Mouse (Mus musculus) cerebellum, postnatal 14 days (tissue): ENCODE measurements at regions not wholly inside any gene's neighbourhood (a gene's known extent, or its start where the extent isn't known, plus 50 kb on each side); places are given as distances from the start of the nearest gene placed in this dataset.

ENCODE experiments used
- DNase-seq, 2 experiments: peaks; one replicate each; pipeline ENCODE4 v3.0.0; 2021; ENCODE audit warnings: mixed read lengths in 2 of 2

DNA sequence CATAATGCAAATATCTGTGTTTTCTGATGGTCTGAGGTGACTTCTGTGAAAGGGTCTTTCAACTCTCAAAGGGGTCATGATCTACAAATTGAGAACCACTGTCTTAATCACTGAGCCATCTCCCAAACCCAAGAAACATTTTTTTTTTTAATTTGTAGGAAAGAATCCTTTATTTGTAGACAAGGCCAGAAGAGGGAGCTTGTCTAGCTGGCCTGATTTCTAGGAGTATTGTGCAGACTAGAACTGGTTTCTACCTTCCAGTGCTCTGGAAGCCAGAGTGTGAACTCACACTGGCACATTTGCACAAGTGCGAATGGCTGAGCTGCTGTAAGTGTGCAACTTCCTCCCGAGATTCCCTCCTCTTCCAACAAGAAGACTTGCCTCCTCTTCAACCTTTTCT lies 148.1 kb upstream of the Ncam1 start:
- DNase-seq: no peak

DNA sequence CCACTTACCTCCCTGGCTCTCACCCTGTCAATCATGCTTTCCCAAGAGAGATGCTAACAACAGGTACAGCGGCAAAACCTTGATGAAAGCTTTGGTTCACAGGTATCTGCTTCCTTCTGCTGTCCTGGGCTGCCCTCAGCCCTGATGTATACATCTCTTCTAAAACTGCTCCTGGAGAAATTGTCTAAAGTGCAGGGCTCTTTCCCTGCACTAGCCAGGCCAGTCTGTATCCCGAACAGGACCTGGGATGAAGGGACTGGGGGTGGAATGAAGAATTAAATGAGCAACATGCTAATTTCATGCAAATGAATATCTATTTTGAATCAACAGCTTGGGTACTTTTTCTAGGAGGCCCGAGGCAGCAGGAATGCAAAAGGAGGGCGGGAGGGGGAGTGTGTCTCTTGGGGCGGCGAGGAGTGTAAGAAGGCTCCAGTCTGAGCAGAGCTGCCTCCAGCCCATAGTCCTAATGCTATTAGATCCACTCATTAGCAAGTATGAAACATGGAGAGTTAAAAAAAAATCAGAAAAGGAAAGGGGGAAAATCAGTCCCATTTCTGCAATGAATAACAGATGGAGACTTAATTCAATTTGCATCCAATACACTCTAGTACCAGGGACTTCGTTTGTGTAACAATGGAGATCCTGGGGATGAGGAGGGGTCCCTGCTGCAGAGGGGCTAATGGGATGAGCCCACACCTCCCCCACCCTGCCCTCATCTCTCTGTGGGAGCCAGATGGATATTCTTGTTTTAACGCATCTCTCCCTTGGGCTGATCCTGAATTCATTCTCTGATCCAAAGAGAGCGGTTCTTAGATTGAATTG lies 137.0 kb upstream of the Ncam1 start:
- no peak for DNase-seq

DNA sequence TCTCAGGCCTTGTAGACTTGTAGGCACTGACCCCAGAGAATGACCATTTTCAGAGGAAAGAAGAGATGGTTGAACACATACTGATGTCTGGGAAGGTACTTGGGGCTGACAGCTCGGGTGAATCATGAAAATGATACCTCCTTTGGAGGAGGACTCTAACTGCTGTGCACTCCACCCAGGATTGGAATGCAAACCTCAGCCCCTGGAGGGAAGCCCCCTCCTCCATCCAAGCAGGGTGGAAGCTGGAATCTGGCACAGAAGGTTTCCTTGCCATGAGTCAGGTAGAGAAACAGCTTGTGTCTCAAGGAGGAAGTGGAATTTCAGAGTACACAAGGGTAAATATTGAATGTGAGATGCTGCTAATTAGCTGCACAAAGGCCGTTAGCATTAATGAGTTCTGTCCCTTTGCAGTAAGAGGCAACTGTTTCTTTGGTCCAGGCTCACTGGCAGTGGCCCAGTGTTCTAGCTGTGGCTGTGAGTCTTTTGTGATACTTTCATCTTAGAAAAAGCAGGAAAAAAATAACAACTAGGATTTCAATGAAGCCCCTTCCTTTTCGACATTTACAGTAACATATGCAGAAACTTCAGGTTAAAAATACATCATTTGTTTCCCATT lies 129.4 kb upstream of the Ncam1 start:
- no peak for DNase-seq

DNA sequence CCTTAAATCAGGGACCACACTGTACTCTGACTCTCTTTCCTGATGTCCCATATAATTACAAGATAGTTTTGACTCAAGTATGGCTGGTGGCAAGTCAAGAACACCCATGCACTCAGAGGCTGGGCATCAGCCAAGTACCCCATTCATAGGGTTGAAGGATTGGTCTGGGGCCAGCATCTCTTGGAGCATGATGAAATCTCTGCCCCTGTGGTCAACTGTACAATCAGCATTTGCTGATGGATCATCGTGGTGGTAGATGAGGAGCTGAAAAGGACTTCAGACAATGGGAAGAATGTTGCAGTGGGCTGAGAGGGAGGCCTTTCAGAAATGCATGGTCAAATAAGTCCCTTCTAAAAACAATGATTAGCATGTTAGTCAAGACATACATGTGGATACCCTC lies 128.6 kb upstream of the Ncam1 start:
- no peak for DNase-seq

DNA sequence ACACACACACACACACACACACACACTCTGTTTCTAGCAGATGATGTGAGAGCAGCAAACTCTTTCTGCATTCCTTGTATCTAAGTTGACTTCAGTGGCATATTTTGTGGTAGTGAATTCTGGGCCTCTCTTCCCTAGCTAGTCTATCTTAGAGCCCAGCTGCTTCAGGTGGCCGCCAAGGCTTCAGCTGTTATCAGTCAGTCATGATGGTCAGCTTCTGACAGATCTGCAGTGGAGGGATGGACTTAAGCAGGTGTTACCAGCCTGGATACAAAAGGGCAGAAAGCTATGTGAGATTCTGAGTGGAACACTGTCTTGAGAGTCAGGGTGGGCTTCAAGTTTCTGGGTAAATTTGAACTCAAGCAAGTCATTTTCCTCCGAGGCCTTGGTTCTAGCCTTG lies 127.1 kb upstream of the Ncam1 start:
- DNase-seq: no peak

DNA sequence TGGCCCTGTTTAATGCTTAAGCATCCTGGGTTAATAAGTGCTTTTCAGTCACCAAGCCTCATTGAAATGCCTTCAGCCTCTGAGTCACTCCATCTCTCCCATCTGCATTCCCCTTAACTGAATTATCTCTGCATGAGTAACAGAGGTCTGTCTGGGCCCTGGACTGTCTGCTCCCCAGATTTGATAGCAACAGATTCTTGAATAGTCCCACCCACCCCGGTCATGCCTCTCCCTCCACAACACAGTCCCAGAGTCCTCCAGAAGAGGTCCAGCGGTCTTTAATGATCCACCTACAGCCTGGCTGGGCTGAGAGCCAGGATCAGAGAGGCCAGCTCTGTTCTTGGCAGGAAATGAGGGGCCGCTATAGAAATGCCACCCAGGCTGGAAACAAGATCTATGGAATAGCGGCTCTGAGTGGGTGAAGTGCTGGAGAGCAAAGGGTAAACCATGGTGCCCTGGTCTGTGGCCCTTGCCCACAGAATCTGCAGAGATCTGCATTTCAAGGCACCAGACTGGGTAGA lies 125.3 kb upstream of the Ncam1 start:
- peak in 1 of 2 experiments; percentile 20 for DNase-seq

DNA sequence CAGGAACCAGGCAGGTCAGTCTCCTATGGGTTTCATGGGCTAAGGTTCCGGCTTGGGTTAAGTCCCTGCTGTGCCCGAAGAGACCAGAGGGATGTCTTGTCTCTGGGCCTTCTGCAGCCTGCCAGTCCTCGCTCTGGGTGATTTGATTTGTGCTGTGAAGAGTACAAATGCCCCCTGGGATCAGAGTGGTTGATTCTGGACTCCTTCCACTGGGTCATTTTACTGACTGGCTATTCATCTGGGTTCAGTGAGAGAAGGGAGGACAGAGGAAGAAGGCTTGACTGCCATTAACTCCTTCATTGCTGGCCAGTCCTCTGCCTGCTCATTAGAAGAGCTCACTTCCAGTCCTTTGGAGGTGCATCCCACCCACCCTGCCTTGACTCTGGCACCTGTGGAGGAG lies 124.0 kb upstream of the Ncam1 start:
- no peak for DNase-seq

DNA sequence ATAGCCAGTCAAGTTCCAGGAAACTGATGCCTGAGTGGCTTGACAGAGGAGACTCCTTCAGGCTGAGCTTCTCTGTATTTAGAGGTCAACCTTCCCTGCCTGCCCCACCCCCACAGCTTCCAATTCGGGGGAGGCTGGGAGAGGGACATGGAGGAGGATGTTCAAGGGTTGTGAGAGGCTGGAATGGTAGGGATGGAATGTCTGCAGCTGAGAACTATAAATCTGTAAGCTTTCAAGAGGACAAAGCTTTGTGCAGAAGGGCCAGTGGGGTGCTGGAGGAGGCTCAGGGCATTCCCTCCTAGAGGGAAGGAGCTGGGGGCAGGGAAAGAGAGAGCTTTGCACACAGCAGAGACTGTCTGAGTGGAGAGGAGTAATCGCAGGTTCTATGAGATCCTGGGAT lies 123.4 kb upstream of the Ncam1 start:
- no peak for DNase-seq

DNA sequence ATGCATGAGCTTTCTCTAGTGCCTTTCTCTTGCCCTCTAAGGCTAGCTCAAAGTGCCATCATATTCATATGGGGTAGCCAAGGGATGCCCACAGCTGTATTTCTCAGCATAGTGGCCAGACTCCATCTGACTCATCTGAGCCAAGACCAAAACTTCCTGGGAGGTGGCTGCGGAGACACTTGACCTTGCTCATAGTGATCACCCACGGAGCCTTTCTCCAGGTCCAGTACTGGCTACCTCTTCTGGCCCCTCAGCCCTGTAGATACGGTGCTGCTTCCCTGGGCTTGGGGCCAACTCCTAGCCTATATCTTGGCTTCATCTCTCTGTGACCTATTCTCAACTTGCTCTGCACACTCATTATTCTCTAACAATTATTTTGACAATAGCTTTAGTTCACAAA lies 122.6 kb upstream of the Ncam1 start:
- no peak for DNase-seq

DNA sequence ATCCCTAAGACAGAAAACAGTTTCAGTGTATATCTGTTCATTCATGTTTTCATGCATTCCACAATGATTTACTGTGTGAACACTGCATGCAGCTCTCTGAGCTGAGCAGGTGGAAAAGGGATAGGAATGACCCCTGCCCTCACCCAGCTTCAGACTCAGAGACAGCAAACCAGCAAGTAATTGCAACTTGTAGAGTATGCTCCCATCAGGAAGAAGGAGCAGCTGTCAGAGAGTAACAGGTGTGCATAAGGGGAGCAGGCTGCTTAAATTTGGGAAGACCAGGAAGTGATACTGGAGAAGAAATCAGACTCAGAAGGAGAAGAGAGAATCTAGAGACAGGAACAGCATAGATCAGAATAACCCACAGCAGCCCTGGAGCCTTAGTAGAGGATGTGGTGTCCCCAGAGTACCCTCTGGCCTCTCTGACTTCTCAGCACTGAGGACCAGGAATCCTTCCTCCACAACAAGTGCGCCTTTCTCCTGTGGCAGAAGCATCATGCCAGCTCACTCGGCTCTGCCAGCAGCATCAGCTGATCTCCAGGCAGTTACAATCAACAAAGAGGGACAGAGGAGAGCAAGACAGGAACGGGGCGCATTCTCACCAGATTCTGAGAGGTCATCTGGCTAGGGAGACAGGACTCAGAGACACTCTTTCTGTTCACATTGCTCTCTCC lies 116.5 kb upstream of the Ncam1 start:
- peak; percentile 18 to 20 for DNase-seq

DNA sequence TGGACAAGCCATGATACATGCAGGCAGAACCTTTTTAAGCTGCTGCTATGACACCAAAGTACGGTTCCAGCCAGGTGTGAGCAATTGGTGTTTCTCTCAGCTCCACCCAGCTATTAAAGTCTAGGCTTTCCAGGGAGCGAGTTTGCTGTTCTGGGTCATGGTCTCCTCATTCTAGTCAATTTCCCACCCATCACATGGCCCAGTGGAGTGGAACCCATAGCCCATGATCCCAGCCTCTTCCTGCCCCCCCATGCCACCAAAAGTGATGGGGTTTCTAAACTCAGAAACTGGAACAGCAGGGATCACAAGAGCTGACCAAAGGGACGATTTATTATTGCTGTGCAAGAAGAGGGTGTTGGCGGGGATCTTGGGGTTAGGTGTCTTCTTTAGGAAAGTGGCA lies 115.0 kb upstream of the Ncam1 start:
- DNase-seq: no peak

DNA sequence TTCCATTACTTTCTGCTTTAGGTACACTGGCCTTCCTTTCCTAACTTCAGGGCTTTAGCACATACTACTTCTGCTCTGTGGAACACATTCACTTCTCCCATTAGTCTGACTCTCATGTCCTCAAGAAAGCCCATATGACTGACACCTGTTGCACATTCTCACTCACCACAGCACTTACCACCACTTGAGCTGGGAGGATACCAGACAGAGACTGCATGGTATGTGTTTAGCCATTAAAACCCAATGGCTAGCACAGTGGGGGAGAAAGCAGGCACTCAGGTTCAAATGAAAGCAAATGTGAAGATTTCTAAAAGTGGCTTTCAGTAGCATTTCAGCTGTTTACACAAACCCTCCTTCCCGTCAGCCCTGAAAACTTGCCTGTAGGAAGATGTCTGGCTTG lies 113.6 kb upstream of the Ncam1 start:
- DNase-seq: no peak

DNA sequence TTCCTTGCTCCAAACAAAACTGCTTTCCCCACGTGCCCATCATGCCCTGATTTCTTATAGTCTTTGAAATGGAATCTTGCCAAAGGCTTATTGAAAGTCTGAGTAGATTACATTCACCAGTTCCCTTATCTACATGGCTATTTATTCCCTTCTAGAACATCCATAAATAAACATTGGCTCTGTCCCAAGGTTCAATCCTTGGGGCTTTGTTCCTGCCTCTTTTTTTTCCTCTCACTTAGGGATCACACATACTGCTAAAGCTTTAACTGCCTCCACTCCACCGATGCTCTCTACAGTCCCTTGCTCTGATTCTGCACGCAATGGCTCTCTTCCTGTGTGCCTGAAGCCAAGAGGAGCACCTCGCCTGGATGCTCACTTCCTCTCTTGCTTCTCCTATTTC lies 107.6 kb upstream of the Ncam1 start:
- no peak for DNase-seq

DNA sequence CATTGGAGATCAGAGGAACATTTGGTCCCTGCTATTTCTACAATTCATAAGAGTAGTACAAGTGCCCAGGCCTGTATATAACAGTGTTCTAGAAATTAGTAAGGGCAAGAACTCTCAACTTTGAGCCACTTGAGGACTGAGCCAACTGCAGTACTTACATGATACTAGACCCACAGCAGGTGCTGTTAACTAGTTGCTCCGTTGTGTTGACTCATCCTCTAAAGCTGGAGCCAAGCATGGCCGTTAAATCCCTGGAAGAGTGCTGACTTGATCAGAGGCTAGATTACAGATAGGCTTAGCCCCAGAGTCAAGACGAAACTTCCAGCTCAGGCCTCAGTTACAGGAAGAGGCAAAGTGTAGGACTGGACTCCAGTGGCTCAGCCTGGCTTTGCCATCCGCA lies 107.0 kb upstream of the Ncam1 start:
- DNase-seq: no peak

DNA sequence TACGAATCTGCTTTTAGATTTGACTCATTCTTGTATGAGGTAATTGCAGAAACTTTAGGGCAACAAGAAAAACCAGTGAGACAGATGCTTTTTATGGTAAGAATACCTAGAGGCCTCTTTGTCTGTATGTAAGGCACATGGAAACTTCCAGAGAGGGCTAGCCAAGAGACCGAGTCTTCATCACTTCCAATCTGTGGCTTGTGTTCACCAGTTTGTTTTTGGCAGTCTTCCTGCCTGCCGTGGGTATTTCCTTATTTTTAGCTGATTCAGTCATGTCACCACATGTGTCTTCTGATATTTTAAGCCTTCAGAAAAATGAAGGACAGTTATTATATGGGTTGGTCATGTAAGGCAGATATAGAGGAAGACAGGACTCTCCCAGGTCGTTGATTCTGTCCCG lies 100.2 kb upstream of the Ncam1 start:
- no peak for DNase-seq

DNA sequence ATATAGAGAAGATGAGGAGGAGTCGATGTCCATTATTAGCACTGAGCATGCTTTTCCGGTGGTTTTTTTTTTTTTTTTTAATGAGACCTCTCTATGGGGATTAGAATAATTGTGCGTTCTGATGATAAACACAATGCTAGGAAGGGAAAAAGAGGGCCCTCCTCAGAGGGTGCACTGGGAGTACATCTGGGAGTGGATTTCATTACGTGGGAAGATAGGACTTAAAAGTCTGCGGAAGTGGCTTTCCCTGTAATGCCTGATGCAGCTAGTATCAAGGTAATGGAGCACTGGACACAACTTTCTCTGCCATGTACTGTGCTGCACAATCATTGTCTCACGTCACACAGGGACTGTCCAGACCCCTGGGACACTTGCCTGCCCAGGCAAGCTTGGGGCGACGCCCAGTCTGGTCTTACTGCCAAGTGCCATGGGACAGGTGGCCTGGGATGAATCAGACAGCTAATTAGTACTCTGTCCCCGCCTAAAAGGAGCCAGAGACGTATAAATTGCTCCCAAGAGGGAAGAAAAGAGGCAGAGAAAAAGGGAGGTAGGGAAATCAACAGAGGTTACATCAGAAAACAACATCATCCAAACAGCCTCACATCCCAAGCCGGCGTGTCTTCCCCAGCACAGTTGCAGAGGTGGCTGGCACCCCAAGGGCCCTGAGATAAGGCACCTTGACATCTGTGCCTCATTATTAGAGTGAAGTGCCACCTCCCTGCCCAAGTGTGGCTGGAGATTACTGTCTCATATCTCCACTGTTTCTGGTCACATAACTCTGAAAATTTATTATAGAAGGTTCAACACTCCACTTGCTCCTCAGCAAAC lies 86.0 kb upstream of the Ncam1 start:
- DNase-seq: peak; percentile 69 to 72

DNA sequence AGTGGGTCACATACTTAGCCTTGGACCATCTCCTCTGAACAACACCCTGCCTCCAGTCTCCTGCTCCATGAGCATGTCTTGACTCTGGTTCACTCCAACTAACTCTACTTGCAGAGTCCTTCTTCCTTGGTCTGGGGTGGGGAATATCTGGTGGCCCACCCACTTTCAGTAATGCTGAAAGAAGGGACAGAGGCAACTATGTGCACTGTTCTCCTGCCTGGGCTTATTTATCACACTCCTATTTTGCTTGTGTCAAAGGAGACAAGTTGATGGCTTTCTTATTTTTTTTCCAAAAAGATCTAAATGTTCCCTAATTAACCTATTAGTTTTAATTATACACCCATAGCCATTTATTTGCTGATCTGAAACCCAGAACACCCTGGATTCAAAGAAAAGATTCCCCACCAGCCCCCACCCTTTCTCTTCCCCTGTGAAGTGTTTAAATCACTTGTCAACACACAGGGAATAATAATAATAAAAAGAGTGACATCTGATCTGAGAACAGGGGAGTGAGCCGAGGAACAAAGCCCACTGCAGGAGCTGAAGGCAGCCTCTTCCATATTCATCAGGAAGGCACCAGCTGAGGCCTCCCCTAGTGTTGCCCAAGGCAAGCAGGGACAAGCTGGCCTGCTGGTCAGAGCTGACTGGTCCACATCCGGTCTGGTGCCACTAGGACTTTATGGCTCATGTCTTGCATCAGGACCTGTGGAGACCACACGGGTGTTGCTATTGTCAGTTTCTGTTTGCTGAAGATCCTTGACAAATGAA lies 80.8 kb upstream of the Ncam1 start:
- DNase-seq: no peak

DNA sequence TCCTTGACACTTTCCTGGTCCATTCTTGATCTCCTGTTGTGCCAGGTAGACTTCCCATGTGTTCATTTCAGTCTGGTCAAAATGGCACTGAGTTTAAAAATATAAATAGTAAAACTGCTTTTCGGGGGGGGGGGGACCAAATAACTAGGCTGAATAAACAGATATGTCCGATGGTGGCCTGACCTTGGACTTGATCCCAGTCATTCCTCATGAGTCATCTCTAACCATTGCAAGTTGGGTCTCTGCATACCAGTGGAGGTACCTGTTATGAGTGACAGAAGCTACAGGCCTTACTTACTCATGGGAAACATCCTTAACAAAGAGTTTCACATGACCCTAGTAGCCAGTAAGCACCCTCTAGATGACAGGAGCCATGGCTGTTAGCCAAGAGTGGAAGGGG lies 76.2 kb upstream of the Ncam1 start:
- DNase-seq: peak in 1 of 2 experiments; percentile 10

DNA sequence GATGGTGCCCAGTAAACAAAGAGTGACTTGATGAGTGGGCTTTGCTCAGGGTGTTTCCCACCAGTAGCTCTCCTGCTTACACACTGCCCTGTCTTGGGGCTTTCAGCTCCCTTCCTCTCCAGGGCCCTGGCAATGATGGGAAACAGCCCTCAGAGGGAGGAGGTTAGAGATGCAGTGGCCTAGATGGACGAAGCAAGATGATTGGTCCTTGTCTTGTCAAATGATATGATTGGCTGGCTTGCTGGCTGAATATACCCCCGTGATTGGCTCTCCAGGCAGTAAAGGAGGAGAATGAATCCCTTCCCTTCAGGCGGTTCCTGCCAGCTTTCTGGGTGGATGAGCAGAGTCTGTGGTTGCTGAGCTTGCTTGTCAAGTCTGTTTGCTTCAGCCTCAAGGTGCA lies 74.8 kb upstream of the Ncam1 start:
- DNase-seq: peak; percentile 91 to 92

DNA sequence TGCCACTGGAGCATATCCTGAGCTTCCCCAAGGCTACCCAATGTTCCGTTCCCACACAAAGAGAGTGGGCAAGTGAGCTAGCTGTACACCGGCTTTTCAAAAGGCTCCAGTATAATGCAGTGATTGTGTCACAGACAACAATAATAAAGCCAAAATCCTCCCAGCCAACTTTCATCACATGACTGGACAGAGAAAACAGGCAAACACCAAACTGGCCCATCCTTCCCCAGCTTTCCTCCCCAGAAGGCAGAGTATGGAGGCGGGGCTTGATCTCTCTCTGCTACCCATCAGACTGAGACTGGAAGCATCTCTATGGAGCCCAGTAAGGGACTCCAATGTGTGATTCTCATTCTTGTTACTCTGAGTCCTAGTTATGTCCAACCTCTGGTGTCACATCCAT lies 52.8 kb upstream of the Ncam1 start:
- DNase-seq: no peak

DNA sequence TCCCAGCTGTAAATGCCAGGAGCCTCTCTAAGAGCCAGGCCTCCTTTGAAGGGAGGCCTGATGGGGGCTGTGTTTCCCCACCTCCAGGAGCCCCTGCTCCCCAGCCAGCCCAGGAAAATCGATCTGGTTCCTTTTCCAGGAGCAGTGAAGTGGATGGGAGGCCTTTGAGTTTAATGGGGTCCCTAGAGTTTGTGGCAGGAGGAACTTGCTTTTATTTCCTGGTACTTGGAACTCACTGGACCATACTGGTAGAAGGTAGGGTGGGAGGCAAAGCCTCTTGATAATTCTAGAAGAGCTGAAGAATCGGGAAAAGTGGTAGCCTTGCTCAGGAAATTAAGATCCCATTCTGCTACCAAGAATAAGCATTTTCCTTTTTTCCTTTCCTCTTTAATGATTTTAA lies 50.7 kb upstream of the Ncam1 start:
- DNase-seq: no peak

DNA sequence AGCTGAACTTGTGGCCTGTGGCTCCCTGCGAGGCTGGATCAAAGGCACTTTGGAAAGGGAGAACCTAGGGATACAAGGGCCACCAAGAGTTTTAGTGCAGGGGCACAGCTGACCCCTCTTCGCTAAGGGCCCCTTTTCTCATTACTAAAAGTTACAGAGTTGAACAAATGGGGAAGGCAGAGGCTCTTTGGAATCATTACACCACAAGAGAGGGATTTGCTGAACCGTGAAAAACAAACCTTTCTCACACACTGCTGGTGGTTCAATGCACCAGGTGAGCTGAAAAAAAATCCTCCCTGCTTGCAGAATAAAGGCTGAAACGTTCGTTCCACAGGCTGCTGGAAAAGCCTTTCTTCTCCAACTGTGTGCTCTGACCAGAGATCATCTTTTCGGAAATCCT lies 50.2 kb upstream of the Ncam1 start:
- no peak for DNase-seq
